Mouse (Mus musculus): ENCODE measurements around the gene Man1a. TPM values are rescaled to one million over a fixed set of nuclear protein-coding genes. Genes with fewer than 3 reads are reported as not detected.

Man1a gene
- polyA plus RNA-seq, 1 experiment: 35.7 TPM

DNA sequence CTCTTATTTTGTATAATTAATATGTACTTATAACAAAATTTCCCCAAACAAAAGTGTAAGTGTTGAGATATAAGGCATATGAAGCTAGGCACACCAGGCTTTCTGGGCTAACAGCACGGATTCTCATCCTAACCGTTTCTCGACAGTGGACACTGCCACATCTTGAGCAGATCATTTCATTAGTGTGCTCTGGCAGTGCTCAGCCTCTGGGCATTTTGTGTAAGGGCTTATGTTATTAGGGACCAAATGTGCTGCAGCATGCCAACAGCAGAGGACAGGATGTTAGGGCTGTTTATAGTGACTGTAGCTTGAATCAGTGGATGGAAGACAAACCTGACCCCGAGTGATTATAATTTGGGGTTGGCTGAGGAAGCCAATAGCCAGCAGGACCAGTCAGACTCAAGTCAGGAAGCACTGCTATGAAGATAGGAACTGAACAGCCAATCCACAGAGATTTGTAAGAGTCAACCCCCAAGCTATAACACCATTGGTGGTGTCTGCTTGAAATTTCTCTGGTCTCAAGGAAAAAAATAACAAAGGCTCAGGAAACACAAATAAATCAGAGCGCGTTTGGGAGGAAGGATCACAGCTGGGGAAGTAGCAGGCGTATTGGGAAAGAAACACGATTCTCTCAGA, 161.3 kb downstream of the Man1a start:
- DNase-seq (ENCODE audit: low read depth in 1 of 2, low spot score in 2 of 2): no peak
- Histone ChIP-seq H3K4me3 (ENCODE audit: extremely low read depth, insufficient read depth, insufficient read length) (no peak overlapping the region), H3K4me1 (ENCODE audit: control insufficient read depth, insufficient read depth, insufficient read length) (peaks cover 6% of the 10 kb centered on the region), H3K27ac (ENCODE audit: insufficient read depth, low read length) (no peak overlapping the region), H3K27me3 (ENCODE audit: control insufficient read depth, insufficient read depth, low read length) (no peaks in the 10 kb centered on the region), H3K36me3 (ENCODE audit: control insufficient read depth, insufficient read depth, low read length) (peaks cover 40% of the 10 kb centered on the region)
- WGBS: 92% methylated on average over 8 of the region's 8 CpGs
- TF ChIP-seq POLR2A (IDR thresholded peaks at IDR 0.05; ENCODE audit: low read depth, low read length): no peak
- no peak for TF ChIP-seq CTCF (IDR thresholded peaks at IDR 0.05; ENCODE audit: extremely low read depth, insufficient read depth, insufficient read length, insufficient replicate concordance)

DNA sequence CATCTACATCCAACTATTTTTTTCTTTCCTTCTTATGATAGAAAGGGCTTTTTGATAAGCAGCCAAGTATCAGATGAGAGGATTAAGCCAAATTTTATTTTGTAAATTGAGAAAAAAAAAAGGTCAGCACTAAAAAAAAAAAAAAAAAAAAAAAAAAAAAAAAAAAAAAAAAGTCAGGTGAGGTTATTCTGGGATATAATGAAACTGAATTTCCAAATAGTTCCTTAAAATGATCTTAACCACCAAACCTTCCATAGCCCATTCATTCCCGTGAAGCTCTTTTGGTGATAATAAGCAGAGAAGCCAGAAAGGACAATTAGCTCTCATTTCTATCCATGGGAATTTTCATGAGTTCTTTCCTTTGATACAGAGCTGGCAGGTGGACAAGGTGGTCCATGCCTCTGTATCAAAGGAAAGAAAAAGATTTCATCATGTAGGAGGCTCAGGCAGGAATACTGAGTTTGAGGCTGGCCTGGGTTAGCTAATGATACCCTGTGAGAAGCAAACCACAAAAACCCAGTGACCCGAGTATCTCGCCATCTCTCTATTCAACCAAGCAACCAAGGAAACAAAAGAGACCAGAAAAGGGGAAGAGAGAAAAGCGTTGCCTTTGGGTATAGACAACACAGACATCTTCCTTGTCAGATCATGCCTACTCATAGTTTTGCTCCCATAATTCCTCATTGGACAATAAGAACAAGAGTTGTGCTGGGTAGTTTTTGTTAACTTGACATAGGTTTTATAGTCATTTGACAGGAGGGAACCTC, 162.7 kb downstream of the Man1a start:
- no peaks in the 10 kb centered on the region for H3K27me3 ChIP-seq (ENCODE audit: control insufficient read depth, insufficient read depth, low read length)
- peaks cover 38% of the 10 kb centered on the region for H3K36me3 ChIP-seq (ENCODE audit: control insufficient read depth, insufficient read depth, low read length)
- H3K4me1 ChIP-seq (ENCODE audit: control insufficient read depth, insufficient read depth, insufficient read length): peaks cover 6% of the 10 kb centered on the region
- H3K4me3 ChIP-seq (ENCODE audit: extremely low read depth, insufficient read depth, insufficient read length): no peak overlapping the region
- WGBS: 32% methylated on average over 4 of the region's 4 CpGs
- TF ChIP-seq POLR2A (IDR thresholded peaks at IDR 0.05; ENCODE audit: low read depth, low read length): no peak
- TF ChIP-seq CTCF (IDR thresholded peaks at IDR 0.05; ENCODE audit: extremely low read depth, insufficient read depth, insufficient read length, insufficient replicate concordance): no peak
- DNase-seq (ENCODE audit: low read depth in 1 of 2, low spot score in 2 of 2): peak; percentile 20 to 25
- no peak overlapping the region for H3K27ac ChIP-seq (ENCODE audit: insufficient read depth, low read length)

DNA sequence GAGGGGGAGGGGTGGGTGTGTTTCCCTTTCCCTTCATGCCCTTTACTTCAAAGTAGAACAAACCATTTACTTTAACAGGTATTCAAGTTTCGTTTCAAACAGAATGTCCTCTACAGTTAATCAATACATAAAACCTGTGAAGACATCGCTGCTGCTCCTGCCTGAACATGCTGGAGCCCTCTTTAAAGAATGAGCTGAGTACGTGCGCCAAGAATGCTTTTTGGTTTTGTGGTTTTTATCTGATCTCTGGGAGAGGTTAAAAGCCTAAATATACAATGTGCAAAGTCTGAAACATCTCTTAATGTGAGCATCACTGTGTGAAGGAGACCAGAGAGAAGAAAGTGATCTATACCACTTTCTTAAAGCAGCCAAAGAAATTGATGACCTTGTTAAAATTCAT, 186.9 kb downstream of the Man1a start:
- H3K36me3 ChIP-seq (ENCODE audit: control insufficient read depth, insufficient read depth, low read length): no peaks in the 10 kb centered on the region
- H3K4me1 ChIP-seq (ENCODE audit: control insufficient read depth, insufficient read depth, insufficient read length): no peaks in the 10 kb centered on the region; the same call in 1 of the 2 replicates
- DNase-seq (ENCODE audit: low read depth in 1 of 2, low spot score in 2 of 2): no peak
- no peak for TF ChIP-seq CTCF (IDR thresholded peaks at IDR 0.05; ENCODE audit: extremely low read depth, insufficient read depth, insufficient read length, insufficient replicate concordance)
- TF ChIP-seq POLR2A (IDR thresholded peaks at IDR 0.05; ENCODE audit: low read depth, low read length): no peak
- H3K27ac ChIP-seq (ENCODE audit: insufficient read depth, low read length): no peak overlapping the region
- WGBS: 43% methylated on average over 4 of the region's 4 CpGs
- no peaks in the 10 kb centered on the region for H3K27me3 ChIP-seq (ENCODE audit: control insufficient read depth, insufficient read depth, low read length)
- no peak overlapping the region for H3K4me3 ChIP-seq (ENCODE audit: extremely low read depth, insufficient read depth, insufficient read length)

DNA sequence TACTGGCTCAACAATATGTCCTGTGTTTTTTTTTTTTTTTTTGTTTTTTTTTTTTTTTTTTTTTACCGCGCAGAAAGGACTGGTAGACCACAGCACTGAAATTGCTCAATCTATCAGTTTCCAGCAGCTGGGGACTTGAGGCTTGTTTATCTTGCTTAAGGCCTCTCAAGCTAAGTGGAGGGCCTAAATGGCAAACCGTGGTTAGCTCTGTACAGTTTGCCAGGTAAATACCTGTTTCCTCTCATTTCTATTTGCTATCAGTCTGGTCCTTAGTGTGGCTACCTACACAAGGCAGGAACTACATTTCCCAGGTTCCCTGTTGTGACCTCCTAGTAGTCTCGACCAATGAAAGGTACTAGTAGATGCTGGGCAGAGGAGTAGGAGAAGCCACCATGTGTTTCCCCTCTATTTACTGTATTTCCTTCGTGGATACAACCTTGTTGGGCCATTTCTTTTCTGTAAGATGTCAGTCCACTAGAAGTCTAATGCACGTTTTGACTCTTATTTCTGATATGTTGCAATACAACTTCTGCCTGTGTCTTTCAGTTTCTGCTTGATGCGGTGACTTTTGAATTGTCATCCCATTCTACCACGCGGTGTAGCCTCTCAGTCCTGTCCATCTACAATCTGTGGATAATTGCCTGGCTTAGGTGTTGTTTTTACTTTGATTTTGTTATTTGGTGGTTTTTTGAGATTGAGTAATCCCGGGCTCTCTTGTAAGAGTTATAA, 187.9 kb downstream of the Man1a start:
- Histone ChIP-seq H3K27ac (ENCODE audit: insufficient read depth, low read length) (no peak overlapping the region), H3K36me3 (ENCODE audit: control insufficient read depth, insufficient read depth, low read length) (no peaks in the 10 kb centered on the region), H3K27me3 (ENCODE audit: control insufficient read depth, insufficient read depth, low read length) (no peaks in the 10 kb centered on the region), H3K4me1 (ENCODE audit: control insufficient read depth, insufficient read depth, insufficient read length) (no peaks in the 10 kb centered on the region; the same call in 1 of the 2 replicates), H3K4me3 (ENCODE audit: extremely low read depth, insufficient read depth, insufficient read length) (no peak overlapping the region)
- TF ChIP-seq POLR2A (IDR thresholded peaks at IDR 0.05; ENCODE audit: low read depth, low read length) (no peak), CTCF (IDR thresholded peaks at IDR 0.05; ENCODE audit: extremely low read depth, insufficient read depth, insufficient read length, insufficient replicate concordance) (no peak)
- DNase-seq (ENCODE audit: low read depth in 1 of 2, low spot score in 2 of 2): no peak
- WGBS: 44% methylated on average over 10 of the region's 10 CpGs

DNA sequence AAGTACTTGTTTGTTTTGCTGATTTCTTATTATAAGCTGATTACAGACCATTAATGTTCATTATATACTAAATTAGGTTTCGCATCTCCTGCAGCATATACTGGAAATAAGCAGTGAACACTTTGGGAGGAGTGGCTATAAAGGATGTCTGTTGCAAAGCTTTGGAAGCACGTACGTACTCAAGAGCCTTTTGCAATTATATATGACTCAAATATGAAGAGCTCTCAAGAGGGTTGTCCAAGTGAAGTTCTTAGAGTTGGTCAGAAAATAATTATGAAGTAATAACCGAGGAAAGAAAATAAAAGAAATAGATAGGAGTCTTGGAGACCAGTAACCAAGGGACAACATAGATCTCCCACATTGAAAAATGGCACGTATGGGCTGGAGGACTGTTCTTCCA, 189.9 kb downstream of the Man1a start:
- Histone ChIP-seq H3K4me3 (ENCODE audit: extremely low read depth, insufficient read depth, insufficient read length) (no peak overlapping the region), H3K27ac (ENCODE audit: insufficient read depth, low read length) (no peak overlapping the region), H3K36me3 (ENCODE audit: control insufficient read depth, insufficient read depth, low read length) (no peaks in the 10 kb centered on the region), H3K27me3 (ENCODE audit: control insufficient read depth, insufficient read depth, low read length) (no peaks in the 10 kb centered on the region), H3K4me1 (ENCODE audit: control insufficient read depth, insufficient read depth, insufficient read length) (no peaks in the 10 kb centered on the region; the same call in 1 of the 2 replicates)
- WGBS: 91% methylated on average over 5 of the region's 5 CpGs
- no peak for TF ChIP-seq POLR2A (IDR thresholded peaks at IDR 0.05; ENCODE audit: low read depth, low read length)
- no peak for TF ChIP-seq CTCF (IDR thresholded peaks at IDR 0.05; ENCODE audit: extremely low read depth, insufficient read depth, insufficient read length, insufficient replicate concordance)
- DNase-seq (ENCODE audit: low read depth in 1 of 2, low spot score in 2 of 2): no peak

DNA sequence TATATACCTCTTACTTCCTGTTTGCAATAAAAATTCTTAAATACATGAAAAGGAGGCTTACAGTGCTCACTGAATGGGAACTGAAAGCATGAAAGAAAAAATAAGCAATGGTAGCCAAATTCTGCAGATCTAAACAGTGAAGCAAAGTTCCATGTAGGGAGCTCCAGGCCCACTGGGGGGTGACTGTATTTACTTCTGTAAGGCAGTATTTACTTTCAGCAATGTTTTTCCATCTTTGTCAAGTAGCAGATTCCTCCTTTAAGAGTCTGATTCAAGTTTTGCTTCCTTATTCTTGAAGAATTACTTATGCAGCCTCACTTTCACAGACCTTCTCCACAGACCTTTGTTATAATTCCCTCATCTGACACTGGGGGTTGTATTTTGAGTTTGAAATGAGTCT, 195.1 kb downstream of the Man1a start:
- DNase-seq (ENCODE audit: low read depth in 1 of 2, low spot score in 2 of 2): no peak

More for the DNA sequence above, 195.1 kb downstream of the Man1a start:
- H3K36me3 ChIP-seq (ENCODE audit: control insufficient read depth, insufficient read depth, low read length): no peaks in the 10 kb centered on the region
- H3K27ac ChIP-seq (ENCODE audit: insufficient read depth, low read length): no peak overlapping the region
- TF ChIP-seq POLR2A (IDR thresholded peaks at IDR 0.05; ENCODE audit: low read depth, low read length): no peak
- H3K4me1 ChIP-seq (ENCODE audit: control insufficient read depth, insufficient read depth, insufficient read length): no peaks in the 10 kb centered on the region
- H3K4me3 ChIP-seq (ENCODE audit: extremely low read depth, insufficient read depth, insufficient read length): no peak overlapping the region
- no peaks in the 10 kb centered on the region for H3K27me3 ChIP-seq (ENCODE audit: control insufficient read depth, insufficient read depth, low read length)

Measured in spleen, adult 2 months (tissue).